Mouse (Mus musculus) olfactory bulb, adult 2 months (tissue): Measurements from ENCODE around the gene Cdc7. TPM values are rescaled to one million over a fixed set of nuclear protein-coding genes. Genes with fewer than 3 reads are reported as not detected.

Experiments used
- H3K27ac ChIP-seq: fragments of 200-500 bp; 2 replicates; pipeline ENCODE4 v1.5.1; 2012; ENCODE audit warnings: low read depth, low read length; ENCODE audit not compliant: insufficient read depth
- H3K4me1 ChIP-seq: fragments of 200-500 bp; 2 replicates; pipeline ENCODE4 v1.6.1; 2012; ENCODE audit warnings: low read length; ENCODE audit not compliant: control insufficient read depth, insufficient read depth
- H3K4me3 ChIP-seq: fragments of 200-500 bp; 2 replicates; pipeline ENCODE4 v1.5.1; 2012; ENCODE audit warnings: mild to moderate bottlenecking, low read depth, low read length, moderate library complexity; ENCODE audit not compliant: insufficient read depth
- CTCF ChIP-seq: fragments of 200-500 bp; IDR thresholded peaks from 2 replicates; pipeline ENCODE4 v1.5.1; 2012; ENCODE audit warnings: low read depth, mild to moderate bottlenecking, low read length, moderate library complexity; ENCODE audit not compliant: insufficient read depth
- POLR2A ChIP-seq: fragments of 200-500 bp; IDR thresholded peaks from 2 replicates; pipeline ENCODE4 v1.6.1; 2012; ENCODE audit warnings: mild to moderate bottlenecking, low read depth, low read length, moderate library complexity; ENCODE audit not compliant: insufficient read depth
- WGBS: fragments of 180-500 bp; shearing (Covaris S2); methylation state at CpG from one replicate; pipeline ENCODE4 v1.1.7; 2018; 5-methylcytosine and 5-hydroxymethylcytosine counted together
- polyA plus RNA-seq: library from polyadenylated mRNA; stranded (reverse); fragments of >200 nt; gene quantifications from 2 replicates; pipeline ENCODE4 v1.2.4, GENCODE M21; 2012; ENCODE audit warnings: low replicate concordance; ENCODE audit not compliant: missing spikeins, insufficient read depth, insufficient read length

Gene Cdc7
- polyA plus RNA-seq, 1 experiment = not detected

- WGBS = 96% methylated on average over 3 of the region's 3 CpGs
- no peak overlapping the region for H3K4me3 ChIP-seq
- H3K27ac ChIP-seq = no peak overlapping the region
- no peaks in the 10 kb centered on the region for H3K4me1 ChIP-seq
- TF ChIP-seq CTCF (no peak), POLR2A (no peak)
Measured at GRCm38 (mm10) chr5:107009721-107010120, 45.6 kb downstream of the Cdc7 start.

- H3K27ac ChIP-seq = no peak overlapping the region
- TF ChIP-seq CTCF = no peak
- TF ChIP-seq POLR2A = no peak
- H3K4me1 ChIP-seq = no peaks in the 10 kb centered on the region
- 73% methylated on average over 3 of the region's 3 CpGs for WGBS
- no peak overlapping the region for H3K4me3 ChIP-seq
Measured at GRCm38 (mm10) chr5:107010300-107010699, 46.2 kb downstream of the Cdc7 start.

- H3K4me3 ChIP-seq = no peak overlapping the region
- no peak overlapping the region for H3K27ac ChIP-seq
- TF ChIP-seq CTCF (no peak), POLR2A (no peak)
- 72% methylated on average over 7 of the region's 7 CpGs for WGBS
- no peaks in the 10 kb centered on the region for H3K4me1 ChIP-seq
Measured at GRCm38 (mm10) chr5:107011316-107012029, 47.4 kb downstream of the Cdc7 start.

- TF ChIP-seq CTCF = no peak
- TF ChIP-seq POLR2A = no peak
- Histone ChIP-seq H3K4me3 (no peak overlapping the region), H3K4me1 (no peaks in the 10 kb centered on the region), H3K27ac (no peak overlapping the region)
- WGBS = 73% methylated on average over 11 of the region's 11 CpGs
Measured at GRCm38 (mm10) chr5:107012030-107012715, 48.1 kb downstream of the Cdc7 start.

GRCm38 (mm10) chr5:107013393-107013792 lies 49.3 kb downstream of the Cdc7 start:
- WGBS = 86% methylated on average over 2 of the region's 2 CpGs

GRCm38 (mm10) chr5:107014146-107014545 lies 50.0 kb downstream of the Cdc7 start:
- WGBS = 89% methylated on average over 7 of the region's 7 CpGs
- Histone ChIP-seq H3K27ac (no peak overlapping the region), H3K4me3 (no peak overlapping the region), H3K4me1 (no peaks in the 10 kb centered on the region)
- TF ChIP-seq CTCF (no peak), POLR2A (no peak)

More at GRCm38 (mm10) chr5:107013393-107013792, 49.3 kb downstream of the Cdc7 start:
- TF ChIP-seq CTCF (no peak), POLR2A (no peak)
- Histone ChIP-seq H3K4me1 (no peaks in the 10 kb centered on the region), H3K4me3 (no peak overlapping the region), H3K27ac (no peak overlapping the region)

GRCm38 (mm10) chr5:107015046-107015421 lies 50.9 kb downstream of the Cdc7 start:
- Histone ChIP-seq H3K4me1 (no peaks in the 10 kb centered on the region), H3K4me3 (no peak overlapping the region), H3K27ac (no peak overlapping the region)
- WGBS = 85% methylated on average over 2 of the region's 2 CpGs
- TF ChIP-seq POLR2A = no peak
- TF ChIP-seq CTCF = no peak

GRCm38 (mm10) chr5:107015422-107016081 lies 51.4 kb downstream of the Cdc7 start:
- 63% methylated on average over 10 of the region's 10 CpGs for WGBS
- no peak for TF ChIP-seq POLR2A
- H3K27ac ChIP-seq = no peak overlapping the region

GRCm38 (mm10) chr5:107016538-107016937 lies 52.4 kb downstream of the Cdc7 start:
- 86% methylated on average over 4 of the region's 4 CpGs for WGBS
- no peak for TF ChIP-seq CTCF
- TF ChIP-seq POLR2A = no peak
- Histone ChIP-seq H3K4me3 (no peak overlapping the region), H3K4me1 (no peaks in the 10 kb centered on the region), H3K27ac (no peak overlapping the region)

More at GRCm38 (mm10) chr5:107015422-107016081, 51.4 kb downstream of the Cdc7 start:
- Histone ChIP-seq H3K4me1 (no peaks in the 10 kb centered on the region), H3K4me3 (no peak overlapping the region)
